Mouse (Mus musculus) midbrain, embryonic 14.5 days (tissue): ENCODE measurements around the gene Qsox1. TPM values are rescaled to one million over a fixed set of nuclear protein-coding genes. Genes with fewer than 3 reads are reported as not detected.
A peak's percentile ranks its signal among the peaks of the same experiment; 100 is the strongest.

ENCODE experiments used
- ATAC-seq: fragments of 200-750 bp; cut with Nextera tagmentation; 2 replicates; pipeline ENCODE4 v1.8.0; 2017; ENCODE audit warnings: moderate number of reproducible peaks, moderate library complexity; ENCODE audit not compliant: low FRiP score, low TSS enrichment
- DNase-seq: peaks from one replicate; pipeline ENCODE4 v3.0.0-alpha.2; 2015
- H3K27ac ChIP-seq: fragments of 300-500 bp; sonication (generic); replicated peaks from 2 replicates; pipeline ENCODE4 v1.5.1; 2014; ENCODE audit warnings: mild to moderate bottlenecking, low read depth, low read length, moderate library complexity
- H3K27me3 ChIP-seq: fragments of 300-500 bp; sonication (generic); 2 replicates; pipeline ENCODE4 v1.6.1; 2014; ENCODE audit warnings: low read length, control low read depth, mixed read lengths; ENCODE audit not compliant: control insufficient read depth, insufficient read depth
- H3K36me3 ChIP-seq: fragments of 300-500 bp; sonication (generic); 2 replicates; pipeline ENCODE4 v1.6.1; 2014; ENCODE audit warnings: low read length, control low read depth; ENCODE audit not compliant: control insufficient read depth, insufficient read depth
- H3K4me1 ChIP-seq: fragments of 300-500 bp; sonication (generic); 2 replicates; pipeline ENCODE4 v1.6.1; 2014; ENCODE audit warnings: mild to moderate bottlenecking, antibody characterized with exemption, low read length, control low read depth; ENCODE audit not compliant: control insufficient read depth, insufficient read depth
- H3K4me2 ChIP-seq: fragments of 300-500 bp; sonication (generic); 2 replicates; pipeline ENCODE4 v1.6.1; 2014; ENCODE audit warnings: mild to moderate bottlenecking, low read length, moderate library complexity
- H3K4me3 ChIP-seq: fragments of 300-500 bp; sonication (generic); replicated peaks from 2 replicates; pipeline ENCODE4 v1.5.1; 2014; ENCODE audit warnings: low read depth, low read length
- H3K9ac ChIP-seq: fragments of 300-500 bp; sonication (generic); replicated peaks from 2 replicates; pipeline ENCODE4 v1.6.1; 2014; ENCODE audit warnings: mild to moderate bottlenecking, low read length, moderate library complexity
- H3K9me3 ChIP-seq: fragments of 300-500 bp; sonication (generic); 2 replicates; pipeline ENCODE4 v1.6.1; 2016; ENCODE audit warnings: low read length, control low read depth, mixed read lengths; ENCODE audit not compliant: control insufficient read depth
- WGBS: fragments of 180-500 bp; shearing (Covaris S2); extraction: QIAGEN DNeasy Blood & Tissue Kit; methylation state at CpG from one replicate; pipeline ENCODE4 v1.1.7; 2014; 5-methylcytosine and 5-hydroxymethylcytosine counted together
- polyA plus RNA-seq: library from polyadenylated mRNA; unstranded; fragments of >200 nt; fragmentation: Nextera tagmentation; extraction: Ambion mirVana; gene quantifications from 2 replicates; pipeline ENCODE4 v1.2.1, GENCODE M21; 2014

Qsox1 gene
- polyA plus RNA-seq, 1 experiment from 2014 or later = 7.6 TPM

DNA sequence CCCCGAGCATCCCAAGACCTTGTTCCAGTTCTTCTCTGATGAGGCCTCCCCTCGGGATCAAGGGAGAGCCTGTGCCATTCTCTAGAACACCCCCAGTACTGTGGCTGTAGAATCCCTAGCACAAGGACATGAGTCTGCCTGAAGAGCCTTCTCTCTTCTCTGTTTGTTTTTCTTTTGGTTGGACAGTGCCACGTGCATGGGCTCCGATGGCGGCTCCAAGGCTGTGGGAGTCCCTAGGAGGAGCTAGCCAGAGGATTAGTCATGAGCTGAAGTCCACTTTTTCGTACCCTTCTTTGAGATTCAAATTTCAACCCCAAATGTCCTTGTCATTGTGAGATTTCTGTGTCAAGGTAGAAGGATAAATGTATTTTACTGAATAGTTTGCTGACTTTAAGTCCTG is 18.2 kb upstream of the Qsox1 start:
- Histone ChIP-seq H3K27ac (no peak overlapping the region), H3K4me2 (no peak overlapping the region), H3K27me3 (no peaks in the 10 kb centered on the region), H3K4me3 (no peak overlapping the region), H3K36me3 (no peaks in the 10 kb centered on the region), H3K9me3 (no peaks in the 10 kb centered on the region), H3K4me1 (no peaks in the 10 kb centered on the region), H3K9ac (no peak overlapping the region)
- ATAC-seq = no peak
- no peak for DNase-seq
- 76% methylated on average over 6 of the region's 6 CpGs for WGBS

DNA sequence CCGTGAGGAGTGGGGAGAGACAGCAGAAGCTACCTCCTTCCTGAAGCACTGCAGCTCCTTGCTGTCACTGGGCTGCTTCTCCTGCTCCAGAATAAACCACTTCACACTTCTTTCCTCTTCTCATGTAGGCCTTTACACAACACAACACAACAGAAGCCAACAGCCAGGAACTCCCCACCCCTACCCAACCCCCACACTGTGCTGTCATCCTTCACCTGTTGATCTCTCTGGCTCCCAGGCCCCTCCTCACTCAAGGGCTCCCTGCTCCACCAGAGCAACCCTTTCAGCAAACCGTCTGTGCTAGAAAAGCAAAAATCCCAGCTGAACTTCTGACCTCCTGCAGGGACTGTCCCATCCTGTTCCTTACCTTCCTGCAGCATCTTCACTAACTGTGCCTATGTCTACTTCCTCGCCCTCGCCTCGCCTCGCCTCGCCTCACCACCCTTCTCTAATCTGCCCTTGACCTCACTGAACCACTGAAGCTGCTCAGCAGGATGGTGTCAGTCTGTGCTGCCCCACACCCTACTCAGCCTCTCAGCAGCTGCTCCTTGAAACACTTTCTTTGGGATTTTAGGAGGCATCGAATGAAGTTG is 15.1 kb upstream of the Qsox1 start:
- Histone ChIP-seq H3K27ac (no peak overlapping the region), H3K9ac (no peak overlapping the region)

DNA sequence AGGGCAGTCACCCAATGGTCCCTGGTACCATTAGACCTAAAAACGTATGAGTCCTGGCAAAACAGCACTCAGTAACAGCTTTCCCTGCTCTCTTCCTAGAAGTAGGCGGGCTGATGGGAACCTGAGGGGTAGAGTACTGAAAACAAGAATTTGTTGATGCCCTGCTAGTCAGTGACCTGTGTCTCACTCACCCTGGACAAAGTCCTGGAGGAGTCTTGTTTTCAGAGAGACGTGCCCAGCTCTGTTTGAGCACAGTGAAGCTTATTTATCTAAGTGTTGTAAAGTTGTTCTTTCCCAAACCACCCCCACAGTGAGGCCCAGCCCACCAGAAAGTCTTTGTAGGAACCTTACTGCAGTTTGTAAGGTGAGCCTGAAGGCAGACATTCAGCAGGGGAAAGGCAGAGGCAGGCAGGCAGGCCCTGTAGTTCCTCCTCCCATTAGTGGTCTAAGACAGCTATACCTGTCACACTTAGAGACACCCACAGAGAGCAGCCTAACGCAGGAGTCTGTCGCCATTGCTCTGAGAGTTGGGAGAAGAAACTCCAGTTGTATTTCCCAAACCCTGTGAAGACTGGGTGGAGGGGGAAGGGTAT is 14.2 kb upstream of the Qsox1 start:
- Histone ChIP-seq H3K4me2 (no peak overlapping the region), H3K4me1 (no peaks in the 10 kb centered on the region), H3K4me3 (no peak overlapping the region), H3K27ac (no peak overlapping the region), H3K27me3 (no peaks in the 10 kb centered on the region), H3K36me3 (no peaks in the 10 kb centered on the region), H3K9me3 (0 out of 2 replicates have a peak, but pooled peaks cover 3% of the 10 kb centered on the region), H3K9ac (no peak overlapping the region)
- no peak for DNase-seq
- 64% methylated on average over 5 of the region's 5 CpGs for WGBS
- no peak for ATAC-seq

More for the DNA sequence above, 15.1 kb upstream of the Qsox1 start:
- no peaks in the 10 kb centered on the region for H3K36me3 ChIP-seq
- WGBS = 58% methylated on average over 8 of the region's 8 CpGs
- H3K4me1 ChIP-seq = no peaks in the 10 kb centered on the region
- H3K27me3 ChIP-seq = no peaks in the 10 kb centered on the region
- no peak overlapping the region for H3K4me3 ChIP-seq
- DNase-seq = no peak
- H3K9me3 ChIP-seq = no peaks in the 10 kb centered on the region
- ATAC-seq = no peak
- no peak overlapping the region for H3K4me2 ChIP-seq

DNA sequence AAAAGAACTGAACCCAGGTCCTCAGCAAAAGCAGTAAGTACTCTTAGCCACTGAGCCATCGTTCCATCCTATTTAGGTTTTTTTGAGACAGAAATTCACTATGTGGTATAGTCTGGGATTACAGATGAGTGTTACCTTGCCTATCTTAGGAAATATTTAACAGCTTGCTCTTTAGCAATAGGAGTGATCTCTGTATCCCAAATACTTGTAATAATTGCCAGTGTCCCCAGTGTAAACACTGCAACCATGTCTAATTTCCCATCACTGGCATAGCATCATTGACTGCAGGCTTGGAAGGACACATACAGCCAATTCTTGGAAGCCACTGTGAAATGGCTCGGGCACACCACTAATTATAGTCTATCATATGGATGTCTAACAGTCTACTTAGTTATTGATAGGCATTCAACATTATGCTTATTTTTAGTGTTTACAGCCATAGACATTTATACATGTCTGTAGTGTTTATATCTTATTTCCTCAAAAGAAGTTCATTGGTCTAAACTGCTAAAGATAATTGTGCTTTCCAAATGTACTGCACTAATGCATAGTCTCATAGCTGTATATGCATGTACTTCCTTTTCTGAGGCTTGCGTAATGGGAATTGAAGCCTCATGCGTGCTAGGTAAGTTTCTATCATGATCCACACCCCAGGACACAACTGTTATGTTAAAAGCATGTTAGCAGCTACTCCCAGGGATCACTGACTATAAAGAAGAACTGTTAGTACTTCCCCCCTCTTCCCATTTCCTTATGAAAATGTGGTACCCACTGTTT is 13.4 kb upstream of the Qsox1 start:
- Histone ChIP-seq H3K27ac (no peak overlapping the region), H3K4me2 (no peak overlapping the region), H3K4me3 (no peak overlapping the region), H3K4me1 (no peaks in the 10 kb centered on the region), H3K27me3 (no peaks in the 10 kb centered on the region), H3K9me3 (0 out of 2 replicates have a peak, but pooled peaks cover 4% of the 10 kb centered on the region), H3K9ac (no peak overlapping the region), H3K36me3 (no peaks in the 10 kb centered on the region)
- ATAC-seq (no peak), DNase-seq (no peak)
- WGBS = 92% methylated on average over 4 of the region's 4 CpGs

DNA sequence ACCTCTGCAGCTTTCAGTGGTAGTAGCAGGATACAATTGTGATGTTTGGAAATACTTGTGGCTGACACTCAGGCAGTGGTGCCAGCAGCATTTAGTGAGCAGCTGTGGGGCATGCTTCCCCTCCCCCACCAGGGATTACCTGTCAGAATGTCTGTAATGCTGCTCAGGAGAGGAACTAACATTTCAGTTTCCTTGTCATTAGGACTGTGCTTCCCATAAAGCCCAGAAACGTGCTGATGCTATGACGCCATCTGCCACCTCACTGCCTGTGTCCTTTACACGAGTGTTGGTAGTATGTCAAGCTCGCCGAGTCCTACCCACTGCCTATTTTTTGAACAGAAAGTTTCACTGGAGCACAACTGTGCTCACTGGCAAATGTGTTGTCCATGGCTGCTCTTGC is 8.0 kb upstream of the Qsox1 start:
- Histone ChIP-seq H3K4me1 (no peaks in the 10 kb centered on the region), H3K9me3 (0 out of 2 replicates have a peak, but pooled peaks cover 4% of the 10 kb centered on the region), H3K27me3 (no peaks in the 10 kb centered on the region), H3K4me3 (no peak overlapping the region), H3K4me2 (no peak overlapping the region), H3K36me3 (no peaks in the 10 kb centered on the region), H3K27ac (no peak overlapping the region), H3K9ac (no peak overlapping the region)
- DNase-seq = no peak
- no peak for ATAC-seq
- whole genome bisulfite sequencing = 92% methylated on average over 5 of the region's 5 CpGs

DNA sequence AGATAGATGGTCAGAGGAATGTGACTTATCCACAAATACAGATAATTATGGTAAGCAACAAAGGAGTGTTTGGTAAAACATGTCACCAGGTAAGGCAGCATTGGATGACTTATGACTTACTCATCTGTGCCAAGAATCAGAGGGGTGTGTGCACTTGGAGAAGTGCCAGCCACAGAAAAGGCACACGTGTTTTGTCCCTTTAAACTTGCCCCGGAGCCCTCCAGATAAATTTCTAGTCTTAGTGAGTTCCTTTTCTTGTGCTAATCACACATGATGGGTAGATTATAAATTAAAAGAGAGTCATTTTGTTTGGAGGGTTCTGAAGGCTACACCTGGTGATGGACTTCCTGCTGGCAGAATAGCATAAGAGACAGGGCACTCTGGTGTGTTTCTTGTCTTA is 3.5 kb upstream of the Qsox1 start:
- WGBS = 66% methylated on average over 2 of the region's 2 CpGs
- H3K9ac ChIP-seq = no peak overlapping the region
- H3K4me1 ChIP-seq = peaks cover 10% of the 10 kb centered on the region; the same call in 1 of the 2 replicates
- no peak overlapping the region for H3K4me2 ChIP-seq
- ATAC-seq = no peak
- no peaks in the 10 kb centered on the region for H3K9me3 ChIP-seq
- no peak for DNase-seq
- H3K36me3 ChIP-seq = no peaks in the 10 kb centered on the region
- H3K27me3 ChIP-seq = no peaks in the 10 kb centered on the region
- no peak overlapping the region for H3K4me3 ChIP-seq
- no peak overlapping the region for H3K27ac ChIP-seq

DNA sequence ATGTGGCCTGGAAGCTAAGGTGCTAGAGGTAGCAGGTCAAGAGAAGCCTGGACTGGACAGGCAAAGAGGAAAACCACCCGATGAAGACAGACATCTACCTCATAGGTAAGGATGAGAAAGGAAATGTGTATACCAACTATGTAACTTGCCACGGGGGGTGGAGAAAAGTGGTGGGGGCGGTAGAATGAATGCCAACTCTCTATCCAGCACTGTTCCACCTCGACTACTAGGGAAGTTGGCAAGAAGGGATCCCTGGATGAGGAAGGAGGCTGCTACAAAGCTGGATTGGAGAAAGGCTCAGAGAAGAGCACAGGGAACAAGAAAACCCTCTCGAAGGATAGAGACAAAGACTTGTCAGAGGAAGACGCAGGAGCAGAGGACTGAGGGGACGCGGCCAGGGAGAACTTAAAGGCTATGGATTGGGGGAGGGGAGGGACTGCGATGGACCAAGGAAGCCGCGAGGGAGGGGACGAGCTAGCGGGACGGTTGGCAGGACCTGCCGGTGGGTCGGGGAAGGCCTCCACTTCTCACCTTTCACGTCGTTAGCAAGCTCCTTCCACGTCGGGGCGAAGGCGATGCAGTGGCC is 601 bp downstream of the Qsox1 start:
- peaks cover 23% of the 10 kb centered on the region for H3K4me1 ChIP-seq
- DNase-seq (no peak), ATAC-seq (no peak)
- WGBS = 5% methylated on average over 22 of the region's 22 CpGs
- H3K27ac ChIP-seq = no peak overlapping the region
- peak overlapping the region; percentile 71 for H3K4me3 ChIP-seq
- H3K9me3 ChIP-seq = no peaks in the 10 kb centered on the region
- H3K9ac ChIP-seq = peak overlapping the region; percentile 77
- no peaks in the 10 kb centered on the region for H3K36me3 ChIP-seq
- H3K27me3 ChIP-seq = no peaks in the 10 kb centered on the region
- peak overlapping the region; percentile 69 for H3K4me2 ChIP-seq

DNA sequence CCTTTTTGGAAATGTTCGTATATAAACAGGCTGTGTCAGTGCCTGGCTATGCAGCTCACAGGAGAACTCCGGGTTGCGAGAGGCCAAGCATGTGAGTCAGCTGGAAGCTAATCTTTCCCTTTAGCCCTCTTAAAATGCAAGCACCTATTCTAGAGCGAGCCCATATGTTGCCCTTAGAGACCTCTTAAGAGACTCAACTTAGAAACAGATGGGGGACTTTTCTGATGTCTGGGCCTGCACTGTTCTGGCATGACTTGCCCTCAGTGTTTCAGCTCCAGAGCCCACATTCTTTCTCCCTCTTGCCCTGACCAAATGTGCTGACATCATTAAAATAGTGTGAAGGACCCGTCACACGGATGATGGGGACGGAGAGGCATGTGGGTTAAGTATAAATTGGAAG is 2.1 kb downstream of the Qsox1 start:
- no peak overlapping the region; the same call in 1 of the 2 replicates for H3K4me2 ChIP-seq

More for the DNA sequence above, 2.1 kb downstream of the Qsox1 start:
- Histone ChIP-seq H3K4me3 (no peak overlapping the region), H3K9ac (no peak overlapping the region), H3K36me3 (no peaks in the 10 kb centered on the region), H3K4me1 (peaks cover 23% of the 10 kb centered on the region), H3K27me3 (no peaks in the 10 kb centered on the region), H3K27ac (no peak overlapping the region), H3K9me3 (no peaks in the 10 kb centered on the region)
- ATAC-seq (no peak), DNase-seq (no peak)
- 61% methylated on average over 7 of the region's 7 CpGs for WGBS
